ENCODE assay signal across 8 mouse cellular contexts in genomic region chr2:13573408-13574065, GRCm38 (mm10). TPM values are rescaled to one million over a fixed set of nuclear protein-coding genes. Genes with fewer than 3 reads are reported as not detected.
DNase-seq lines count a peak whose midpoint lies in the region; ATAC-seq lines count a peak whose summit lies in the region.

Vim (plus strand) TSS chr2:13573927.

- peaks cover 4% of the 10 kb centered on the region for H3K4me1 ChIP-seq in hindbrain, embryonic 11.5 days (replicated peaks; ENCODE audit: control insufficient read depth, insufficient read depth, low read length)

- H3K36me3 ChIP-seq in hindbrain, embryonic 11.5 days (ENCODE audit: control insufficient read depth, insufficient read depth, low read length): peaks cover 9% of the 10 kb centered on the region

- H3K27me3 ChIP-seq in hindbrain, embryonic 11.5 days (ENCODE audit: control insufficient read depth, insufficient read depth, low read length): no peaks in the 10 kb centered on the region

- H3K9ac ChIP-seq in hindbrain, embryonic 11.5 days (ENCODE audit: low read depth, low read length): peak within 1 kb of the TSS; percentile 78

- peak within 1 kb of the TSS; percentile 96 for H3K27ac ChIP-seq in hindbrain, embryonic 11.5 days (ENCODE audit: low read depth, low read length)

- peak; percentile 95 for DNase-seq in R1 (ENCODE audit: low read depth, low spot score)
- peak; percentile 15 for DNase-seq in cerebellum, adult 9-10 months
- peak in 1 of 2 experiments; percentile 45 for DNase-seq in frontal cortex, adult 2 months (ENCODE audit: extremely low spot score in 1 of 2, low spot score in 1 of 2)
- peak; percentile 97 for DNase-seq in hindbrain, embryonic 11.5 days (ENCODE audit: low spot score)
- DNase-seq in layer of hippocampus, postnatal 14 days (ENCODE audit: low spot score in 2 of 2): peak; percentile 19 to 22
- peak; percentile 93 for DNase-seq in lung, postnatal 36 days
- peak; percentile 74 to 84 for DNase-seq in right cerebral cortex, postnatal 10 days (ENCODE audit: low spot score in 2 of 2)
- DNase-seq in urinary bladder, postnatal 25 days (ENCODE audit: low spot score): peak; percentile 76

- peak; percentile 92 for ATAC-seq in hindbrain, embryonic 11.5 days (ENCODE audit: low FRiP score)

- peak within 1 kb of the TSS; percentile 92 for H3K4me3 ChIP-seq in hindbrain, embryonic 11.5 days (ENCODE audit: low read depth, low read length)

- H3K9me3 ChIP-seq in hindbrain, embryonic 11.5 days (ENCODE audit: control insufficient read depth, low read length): no peaks in the 10 kb centered on the region

- H3K4me2 ChIP-seq in hindbrain, embryonic 11.5 days (replicated peaks; ENCODE audit: low read depth, low read length): peak within 1 kb of the TSS; percentile 62

- WGBS in hindbrain, embryonic 11.5 days: under 1% methylated on average over 25 of the region's 26 CpGs

RNA-seq across cellular contexts. Expression of gene Vim, which starts in this region (rescaled TPM):
- 125 and 135 TPM in 2 replicates for polyA plus RNA-seq in frontal cortex, adult 2 months (2012; rRNA removed)
- 1,373 and 1,430 TPM in 2 replicates for polyA plus RNA-seq in hindbrain, embryonic 11.5 days (2014; fragmentation: Nextera tagmentation; extraction: Ambion mirVana)
- 100 to 1,000 TPM in 1 of 2 experiments, 10 to 100 TPM in 1; 81.1 to 121 TPM for total RNA-seq in layer of hippocampus, postnatal 14 days (2021)

Comparison
In these comparisons a context has a peak if more than half of its experiments do, and no peak if none do; other contexts are left out.
1. RNA of gene Vim (polyA plus RNA-seq): 1,373 to 1,430 TPM in hindbrain, embryonic 11.5 days; 125 to 135 TPM in frontal cortex, adult 2 months; every median in the first group is over 10 times any median in the second.